13 mouse cellular contexts compared by ENCODE assay signal in the genomic region with DNA sequence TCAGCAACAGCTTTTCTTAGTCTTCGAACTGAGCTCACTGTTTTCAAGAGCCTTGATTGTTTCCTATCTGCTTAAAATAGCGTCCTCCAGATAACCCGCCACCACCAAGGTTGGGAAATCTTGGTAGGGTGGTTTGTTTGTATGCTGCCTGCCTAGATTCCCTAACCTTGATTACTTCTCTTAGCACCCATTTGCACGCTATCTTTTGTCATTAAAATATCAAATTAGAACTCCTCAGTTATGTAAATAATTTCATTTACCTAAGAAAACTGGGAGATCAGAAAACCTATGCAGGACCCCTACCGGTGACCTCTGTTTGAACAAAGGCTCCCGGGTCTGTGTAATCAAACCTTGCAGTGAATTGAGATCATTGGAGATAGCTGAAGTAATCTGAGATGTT. TPM values are rescaled to one million over a fixed set of nuclear protein-coding genes. Genes with fewer than 3 reads are reported as not detected.
A peak's percentile ranks its signal among the peaks of the same experiment; 100 is the strongest.
DNase-seq lines count a peak whose midpoint lies in the region; ATAC-seq lines count a peak whose summit lies in the region.
"Had no signal": no experiment of that assay in that cellular context is flagged by ENCODE, and none has a peak within 500 bp of the region (broad histone marks: within the 10 kb centered on the region; RNA-seq: fewer than 3 reads in every experiment).

No protein-coding gene starts in this region.

- H3K4me1 ChIP-seq in heart, embryonic 11.5 days (ENCODE audit: control insufficient read depth, insufficient read depth, low read length) = peaks cover 50% of the 10 kb centered on the region
- H3K4me1 ChIP-seq in limb, embryonic 15.5 days = peaks cover 36% of the 10 kb centered on the region
- peaks cover 37% of the 10 kb centered on the region for H3K4me1 ChIP-seq in limb, embryonic 10.5 days
- peaks cover 23% of the 10 kb centered on the region for H3K4me1 ChIP-seq in stomach, embryonic 15.5 days

- no peak overlapping the region for H3K4me3 ChIP-seq in heart, embryonic 11.5 days (ENCODE audit: low read depth, low read length)
- H3K4me3 ChIP-seq in limb, embryonic 15.5 days = no peak overlapping the region
- H3K4me3 ChIP-seq in limb, embryonic 10.5 days = no peak overlapping the region
- no peak overlapping the region for H3K4me3 ChIP-seq in stomach, embryonic 15.5 days (replicated peaks)

- H3K27ac ChIP-seq in heart, embryonic 11.5 days (ENCODE audit: low read depth, low read length) = peak overlapping the region; percentile 88
- H3K27ac ChIP-seq in limb, embryonic 15.5 days = peak overlapping the region; percentile 47; the same call in 1 of the 2 replicates
- H3K27ac ChIP-seq in limb, embryonic 10.5 days = no peak overlapping the region
- peak overlapping the region; percentile 79; the same call in 1 of the 2 replicates for H3K27ac ChIP-seq in stomach, embryonic 15.5 days

- H3K9me3 ChIP-seq in heart, embryonic 11.5 days (replicated peaks; ENCODE audit: control insufficient read depth, low read length) = no peaks in the 10 kb centered on the region
- H3K9me3 ChIP-seq in limb, embryonic 15.5 days = no peaks in the 10 kb centered on the region
- H3K9me3 ChIP-seq in limb, embryonic 10.5 days (replicated peaks) = no peaks in the 10 kb centered on the region
- H3K9me3 ChIP-seq in stomach, embryonic 15.5 days = no peaks in the 10 kb centered on the region

- H3K27me3 ChIP-seq in heart, embryonic 11.5 days (ENCODE audit: control insufficient read depth, insufficient read depth, low read length) = no peaks in the 10 kb centered on the region
- H3K27me3 ChIP-seq in limb, embryonic 15.5 days = no peaks in the 10 kb centered on the region
- no peaks in the 10 kb centered on the region for H3K27me3 ChIP-seq in limb, embryonic 10.5 days (ENCODE audit: low read depth, poor library complexity, severe bottlenecking)
- no peaks in the 10 kb centered on the region for H3K27me3 ChIP-seq in stomach, embryonic 15.5 days (replicated peaks)

- H3K9ac ChIP-seq in heart, embryonic 11.5 days (ENCODE audit: low read depth, low read length) = no peak overlapping the region
- H3K9ac ChIP-seq in limb, embryonic 15.5 days = no peak overlapping the region
- no peak overlapping the region for H3K9ac ChIP-seq in stomach, embryonic 15.5 days

- intact Hi-C loops in heart, postnatal 25 days (cut with DNase I) = no loop called here

- 0 out of 2 replicates have a peak overlapping the region, but pooled peaks have one; percentile 17 for H3K4me2 ChIP-seq in heart, embryonic 11.5 days
- H3K4me2 ChIP-seq in limb, embryonic 15.5 days = no peak overlapping the region
- H3K4me2 ChIP-seq in stomach, embryonic 15.5 days = no peak overlapping the region

- no peaks in the 10 kb centered on the region for H3K36me3 ChIP-seq in heart, embryonic 11.5 days (ENCODE audit: control insufficient read depth, insufficient read depth, low read length)
- H3K36me3 ChIP-seq in limb, embryonic 15.5 days = no peaks in the 10 kb centered on the region
- H3K36me3 ChIP-seq in limb, embryonic 10.5 days = peaks cover 23% of the 10 kb centered on the region
- no peaks in the 10 kb centered on the region for H3K36me3 ChIP-seq in stomach, embryonic 15.5 days

- 16% methylated on average over 6 of the region's 6 CpGs for WGBS in heart, embryonic 11.5 days (ENCODE audit: insufficient replicate concordance)
- 49% methylated on average over 6 of the region's 6 CpGs for WGBS in limb, embryonic 15.5 days
- WGBS in limb, embryonic 10.5 days = 43% methylated on average over 6 of the region's 6 CpGs
- WGBS in stomach, embryonic 15.5 days = 40% methylated on average over 6 of the region's 6 CpGs

- DNase-seq in heart, postnatal 25 days (ENCODE audit: low spot score) = no peak
- no peak for DNase-seq in limb, embryonic 10.5 days (ENCODE audit: low spot score)
- peak; percentile 83 for DNase-seq in WW6 (ENCODE audit: low read depth, low spot score)
- no peak for DNase-seq in urinary bladder, postnatal 4 days (ENCODE audit: low spot score in 2 of 2)
- no peak for DNase-seq in gastrocnemius, adult 8-10 months (ENCODE audit: low spot score in 2 of 2)
- DNase-seq: adrenal gland, postnatal 10 days; gastrocnemius, postnatal 25 days; liver; midbrain, embryonic 14.5 days; spleen, adult 18-20 months had no signal

- ATAC-seq in heart, embryonic 11.5 days (replicated peaks; ENCODE audit: insufficient number of reproducible peaks, low FRiP score, low TSS enrichment) = no peak
- no peak for ATAC-seq in limb, embryonic 15.5 days (ENCODE audit: insufficient number of reproducible peaks, low FRiP score, low TSS enrichment, low read depth)
- no peak for ATAC-seq in stomach, embryonic 15.5 days (ENCODE audit: insufficient read depth, low FRiP score, low read depth)

RNA-seq across cellular contexts. Expression of a gene that starts 44.0 kb away (rescaled TPM):
- 20.2 and 23.7 TPM in 2 replicates for polyA plus RNA-seq in heart, embryonic 11.5 days (2014; fragmentation: Nextera tagmentation; extraction: Ambion mirVana)
- total RNA-seq in heart, postnatal 25 days (2021) = 10 to 100 TPM; 18.8 to 19.0 TPM
- polyA plus RNA-seq in limb, embryonic 15.5 days (2015; fragmentation: Nextera tagmentation; extraction: Ambion mirVana) = 27.4 and 30.4 TPM in 2 replicates
- polyA plus RNA-seq in limb, embryonic 10.5 days (2016; fragmentation: Nextera tagmentation; extraction: Ambion mirVana) = 17.2 and 20.1 TPM in 2 replicates
- polyA plus RNA-seq in stomach, embryonic 15.5 days (2015; fragmentation: Nextera tagmentation; extraction: Ambion mirVana) = 14.5 and 18.2 TPM in 2 replicates
- total RNA-seq in gastrocnemius, adult 8-10 months (2022) = 1 to 10 TPM; 1.5 to 2.1 (median 2.0) TPM
